Mouse (Mus musculus): ENCODE measurements around the gene Raf1.
A peak's percentile ranks its signal among the peaks of the same experiment; 100 is the strongest.

Gene Raf1

DNA sequence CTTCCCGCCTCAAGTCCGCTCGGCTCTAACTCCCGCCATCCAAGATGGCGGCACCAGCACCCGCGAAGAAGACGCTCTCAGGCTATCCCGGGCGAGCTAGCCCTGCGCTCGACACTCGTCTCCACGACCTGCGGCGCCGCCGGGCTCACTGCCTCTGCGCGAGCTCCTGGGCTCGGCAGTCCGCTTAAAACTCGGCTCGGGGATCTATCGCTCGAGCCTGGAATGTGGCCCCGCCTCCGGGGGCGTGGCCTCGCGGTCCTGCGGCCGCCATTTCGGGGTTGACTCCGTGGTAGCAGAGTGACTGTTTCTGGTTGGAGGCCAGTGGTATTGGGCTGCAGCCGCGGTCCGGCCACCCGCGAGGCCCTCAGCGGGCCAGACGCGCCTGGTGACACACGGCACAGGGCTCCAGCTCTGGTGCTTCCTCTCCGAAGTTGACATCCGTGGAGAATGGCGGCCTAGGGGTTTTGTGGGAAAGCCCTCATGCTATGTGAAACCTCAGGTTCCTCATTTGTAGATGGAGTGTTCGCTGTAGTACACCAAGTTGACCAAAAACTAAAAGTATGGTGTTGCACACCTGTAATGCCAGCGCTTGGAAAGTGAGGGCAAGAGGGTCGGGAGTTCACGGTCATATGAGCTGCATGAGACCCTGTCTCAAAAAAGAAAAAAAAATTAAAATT is at the start of gene Raf1:
Gene Raf1 (minus strand): TSS at position 184 of the 677 bp plus-strand sequence.
- peak; percentile 98 to 99 for DNase-seq

DNA sequence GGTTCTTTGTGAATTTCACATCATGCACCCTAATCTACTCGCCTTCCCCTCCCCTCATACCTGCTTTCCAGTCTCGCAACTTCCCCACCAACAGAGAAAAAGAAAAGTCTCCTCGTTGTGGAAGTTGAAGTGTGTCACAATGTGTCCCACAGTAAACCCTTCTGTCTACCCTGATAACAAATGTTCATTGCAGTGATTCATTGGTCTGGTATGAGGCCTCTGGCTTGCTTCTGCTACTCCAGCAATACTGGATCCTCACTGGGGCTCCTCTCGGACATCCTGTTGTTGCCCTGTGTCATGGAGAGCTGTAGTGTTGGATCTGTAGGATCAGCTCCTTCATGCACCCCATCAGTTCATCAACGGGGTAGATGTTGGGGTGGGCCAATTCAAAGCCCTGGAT is 45.8 kb upstream of the Raf1 start:
- DNase-seq: no peak

GRCm38 (mm10) chr6:115717715-115718558 is 41.5 kb upstream of the Raf1 start:
- DNase-seq: peak; percentile 74 to 83

DNA sequence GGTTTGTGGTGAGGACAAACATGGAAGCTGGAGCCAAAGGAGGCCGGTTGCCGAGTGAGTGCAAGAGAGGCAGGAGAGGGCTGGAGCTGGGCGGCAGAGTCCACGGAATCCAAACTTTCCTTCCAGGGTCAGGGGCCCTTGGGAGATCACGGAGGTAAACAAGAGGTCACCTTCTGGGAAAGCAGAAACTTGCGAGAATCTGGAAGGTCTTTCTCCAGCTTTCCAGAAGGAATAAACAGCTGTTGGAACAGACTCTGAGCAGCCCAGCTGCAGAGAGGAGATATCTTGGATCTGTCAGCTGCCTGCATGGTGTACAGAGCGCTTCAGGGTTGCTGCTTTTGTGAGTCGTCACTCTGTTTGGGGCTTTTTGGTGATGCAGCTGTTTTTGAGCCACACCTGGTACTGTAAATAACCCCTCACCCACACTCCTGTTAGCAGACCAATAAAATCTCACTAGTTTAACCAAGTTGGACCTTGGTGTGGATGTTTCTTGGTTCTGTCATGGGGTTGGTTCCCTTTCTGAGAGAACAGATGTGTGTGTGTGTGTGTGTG is 40.7 kb upstream of the Raf1 start:
- peak; percentile 11 to 15 for DNase-seq

DNA sequence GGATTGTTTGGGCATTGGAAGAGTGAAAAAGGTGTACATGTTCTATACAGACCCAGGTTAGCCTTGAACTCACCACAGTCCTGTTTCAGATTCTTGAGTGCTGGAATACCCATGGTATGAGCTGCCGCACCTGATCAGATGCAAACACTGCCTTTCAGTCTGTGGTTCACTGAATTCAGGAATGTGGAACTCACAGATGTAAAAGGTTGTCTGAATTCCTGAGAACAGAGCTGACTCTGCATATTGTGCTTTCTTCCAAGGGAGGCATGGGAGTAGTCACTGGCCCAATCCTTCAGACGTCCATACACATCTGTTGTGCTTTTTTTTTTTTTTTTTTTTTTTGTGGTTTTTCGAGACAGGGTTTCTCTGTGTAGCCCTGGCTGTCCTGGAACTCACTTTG is 34.8 kb upstream of the Raf1 start:
- DNase-seq: no peak

DNA sequence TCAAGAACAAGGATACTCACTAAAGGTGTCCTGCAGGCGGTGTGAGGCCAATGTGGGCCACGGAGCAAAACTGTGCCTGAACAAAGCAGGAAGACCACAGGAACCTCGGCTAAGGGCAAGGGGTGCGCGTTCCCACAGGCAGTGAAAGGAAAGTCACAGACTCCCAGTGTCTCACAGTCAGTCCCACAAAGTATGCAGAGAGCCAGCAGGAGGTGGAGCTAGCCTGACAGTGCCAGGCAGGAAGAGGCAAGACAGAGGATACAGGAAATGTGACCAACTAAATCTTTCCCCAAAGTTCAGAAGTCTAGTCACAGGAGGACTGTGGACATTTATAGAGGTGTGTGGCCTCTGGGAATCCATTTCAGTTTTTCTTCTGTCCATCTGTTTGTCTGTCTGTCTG is 26.5 kb upstream of the Raf1 start:
- peak; percentile 16 to 22 for DNase-seq

- DNase-seq: no peak
These were observed 24.9 kb upstream of the Raf1 start for GRCm38 (mm10) chr6:115701302-115701701.

GRCm38 (mm10) chr6:115700778-115701177 is 24.3 kb upstream of the Raf1 start:
- DNase-seq: no peak

DNA sequence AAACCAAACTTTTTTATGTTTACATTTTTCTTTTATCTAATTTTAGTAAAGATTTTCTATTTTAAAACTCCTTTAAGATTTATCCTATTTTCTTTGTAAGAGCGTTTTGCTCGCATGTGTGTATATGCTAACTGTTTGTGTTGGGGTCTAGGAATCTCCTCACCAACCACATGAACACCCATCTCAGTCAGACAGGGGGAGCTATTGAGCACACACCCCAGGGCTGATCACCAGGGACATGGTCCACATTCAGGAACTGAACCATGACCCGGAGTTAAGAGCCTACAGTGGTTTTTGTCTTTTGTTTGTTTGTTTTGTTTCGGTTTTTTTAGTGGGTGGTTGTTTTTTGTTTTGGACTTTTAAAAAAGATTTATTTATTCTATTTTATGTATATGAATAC is 22.3 kb upstream of the Raf1 start:
- peak in 1 of 2 experiments; percentile 29 for DNase-seq

GRCm38 (mm10) chr6:115697739-115698558 is 21.5 kb upstream of the Raf1 start:
- no peak for DNase-seq

DNA sequence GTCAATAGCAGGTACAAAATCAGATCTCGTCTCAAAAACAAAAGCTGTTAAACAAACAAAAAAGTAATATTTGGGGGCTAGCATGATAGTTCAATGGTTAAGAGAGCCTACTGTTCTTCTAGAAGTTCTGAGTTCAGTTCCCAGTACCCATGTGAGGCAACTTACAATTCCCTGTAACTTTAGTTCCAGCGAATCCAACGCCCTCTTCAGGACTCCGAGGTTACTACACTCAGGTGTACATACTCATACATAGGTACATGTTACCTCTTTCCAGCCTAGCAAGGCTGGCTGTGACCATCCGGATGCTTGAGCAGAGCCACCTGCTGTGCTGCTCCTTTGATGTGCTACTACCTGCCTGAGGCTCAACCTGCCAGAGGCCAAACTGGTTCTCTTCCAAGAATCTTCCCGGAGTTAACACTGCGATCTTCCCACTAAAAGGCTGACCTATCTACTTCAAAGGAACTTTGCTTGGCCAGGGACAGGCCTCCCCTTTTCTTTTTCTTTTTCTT is 20.3 kb upstream of the Raf1 start:
- no peak for DNase-seq

DNA sequence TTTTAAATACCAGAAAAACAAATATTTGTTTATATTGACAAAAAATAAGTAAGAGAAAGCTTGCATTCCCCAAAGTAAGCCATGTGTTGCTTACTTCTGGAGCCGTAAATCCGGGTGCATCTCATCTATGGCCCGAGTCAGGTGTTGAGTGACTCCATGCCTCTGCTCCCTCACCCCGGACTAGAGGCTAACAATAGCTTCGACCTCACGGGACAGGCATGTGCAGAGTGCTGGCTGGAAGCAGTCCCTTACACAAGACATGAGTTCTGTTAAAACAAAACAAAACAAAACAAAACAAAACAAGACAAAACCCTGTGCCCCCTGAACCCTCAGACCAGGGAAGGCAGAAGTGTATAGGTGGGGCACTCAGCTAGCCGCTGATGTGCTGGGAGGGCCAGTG is 18.7 kb upstream of the Raf1 start:
- DNase-seq: no peak

DNA sequence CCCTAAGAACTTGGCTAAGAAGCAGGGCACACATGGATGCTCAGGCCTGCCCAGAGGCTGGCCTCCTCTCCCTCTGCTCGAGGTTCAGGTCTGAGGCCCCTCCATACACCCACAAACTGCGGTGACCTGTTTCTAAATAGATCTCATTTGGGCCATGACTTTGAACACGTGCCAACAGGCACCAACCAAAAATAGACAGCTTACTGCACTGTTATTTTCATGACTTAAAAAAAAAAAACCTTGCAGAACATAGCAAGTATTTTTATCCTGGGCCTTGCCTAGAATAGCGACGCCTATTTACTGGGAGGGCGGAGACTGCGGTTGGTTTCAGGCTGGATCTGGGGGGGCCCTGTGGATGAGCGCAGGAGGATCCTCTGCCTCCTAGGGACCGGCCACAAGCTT is 18.0 kb upstream of the Raf1 start:
- peak in 1 of 2 experiments; percentile 17 for DNase-seq

- DNase-seq: no peak
These were observed 16.7 kb upstream of the Raf1 start for GRCm38 (mm10) chr6:115692963-115693730.

DNA sequence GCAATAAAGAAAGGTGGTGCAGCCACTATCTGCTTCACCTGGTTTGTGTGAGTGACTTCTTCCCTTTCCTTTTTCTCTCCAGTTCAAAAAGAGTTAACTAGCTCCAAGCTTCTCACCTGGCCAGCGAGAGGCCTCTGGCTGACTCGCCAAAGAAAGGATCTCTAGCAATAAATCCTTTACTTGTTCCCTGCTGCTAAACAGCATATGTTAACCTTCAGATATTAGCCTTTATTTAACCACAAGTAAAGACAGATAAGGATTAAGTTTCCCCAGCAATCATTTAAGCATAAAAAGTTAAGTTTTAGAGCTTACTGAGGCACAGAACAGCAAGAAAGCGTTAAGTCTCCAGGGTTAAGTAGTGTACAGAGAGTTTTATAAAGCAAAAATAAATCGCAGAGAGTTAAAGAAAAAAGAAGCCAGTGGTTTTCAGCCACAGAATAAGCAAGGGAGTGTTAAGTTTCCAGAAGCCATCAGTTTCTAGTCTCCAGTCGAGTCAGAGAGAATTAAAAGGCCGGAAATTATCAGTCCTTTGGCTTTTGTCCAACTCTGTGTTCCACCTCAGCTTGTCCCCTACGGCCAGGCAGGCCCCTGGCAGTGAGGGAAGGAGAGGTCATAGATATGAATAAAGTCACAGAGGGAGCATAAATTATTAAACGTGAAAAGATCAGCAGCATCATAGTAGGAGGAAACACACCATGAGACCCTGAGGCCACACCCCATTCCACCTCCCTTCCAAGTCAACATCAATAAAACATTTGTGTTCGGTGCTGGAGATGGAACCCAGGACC is 15.9 kb upstream of the Raf1 start:
- no peak for DNase-seq

DNA sequence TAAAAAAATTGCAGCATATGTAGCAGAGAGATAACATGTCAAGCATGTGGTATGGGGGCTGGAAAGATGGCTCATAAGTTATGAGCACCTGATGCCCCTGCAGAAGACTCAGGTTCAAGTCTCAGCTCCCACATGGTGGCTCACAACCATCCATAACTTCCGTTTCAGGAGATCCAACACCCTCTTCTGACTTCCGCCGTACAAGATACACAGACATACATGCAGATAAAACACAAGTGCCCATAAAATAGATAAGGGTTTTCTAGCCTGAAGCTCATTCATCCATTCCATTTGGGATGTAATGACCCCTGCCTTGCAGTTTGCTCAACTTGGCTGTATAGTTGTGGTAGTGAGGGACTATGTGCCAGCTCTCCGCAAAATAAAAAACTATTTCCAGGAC is 13.7 kb upstream of the Raf1 start:
- DNase-seq: no peak

- no peak for DNase-seq
These were observed 12.2 kb upstream of the Raf1 start for GRCm38 (mm10) chr6:115688589-115688988.

DNA sequence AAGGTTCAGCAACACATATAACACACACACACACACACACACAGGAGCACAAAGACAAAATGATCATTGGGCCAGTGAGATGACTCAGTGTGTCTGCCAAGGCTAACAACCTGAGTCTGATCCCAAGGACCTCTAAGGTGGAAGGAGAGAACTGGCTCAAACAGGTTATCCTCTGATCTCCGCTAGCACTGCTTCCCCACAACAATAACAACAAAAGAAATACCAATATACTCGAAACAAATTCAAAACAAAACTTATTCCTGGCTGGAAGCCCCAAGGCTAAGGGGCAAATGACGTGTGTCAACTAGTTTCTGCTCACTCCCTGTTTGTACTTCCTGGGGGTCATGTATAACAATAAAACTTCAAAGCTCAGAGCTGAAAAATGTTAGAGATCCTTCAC is 11.3 kb upstream of the Raf1 start:
- DNase-seq: no peak

GRCm38 (mm10) chr6:115684851-115685646 is 8.6 kb upstream of the Raf1 start:
- no peak for DNase-seq

GRCm38 (mm10) chr6:115684271-115684670 is 7.8 kb upstream of the Raf1 start:
- no peak for DNase-seq

Measured in kidney, adult 8-10 months (tissue).